Mouse (Mus musculus) brain, adult 2 months (tissue): Measurements from ENCODE around the gene Fgfr2.

Experiments used
- DNase-seq: peaks from one replicate; pipeline ENCODE4 v3.0.0; 2011; ENCODE audit warnings: low read depth, low spot score

Fgfr2 gene

DNA sequence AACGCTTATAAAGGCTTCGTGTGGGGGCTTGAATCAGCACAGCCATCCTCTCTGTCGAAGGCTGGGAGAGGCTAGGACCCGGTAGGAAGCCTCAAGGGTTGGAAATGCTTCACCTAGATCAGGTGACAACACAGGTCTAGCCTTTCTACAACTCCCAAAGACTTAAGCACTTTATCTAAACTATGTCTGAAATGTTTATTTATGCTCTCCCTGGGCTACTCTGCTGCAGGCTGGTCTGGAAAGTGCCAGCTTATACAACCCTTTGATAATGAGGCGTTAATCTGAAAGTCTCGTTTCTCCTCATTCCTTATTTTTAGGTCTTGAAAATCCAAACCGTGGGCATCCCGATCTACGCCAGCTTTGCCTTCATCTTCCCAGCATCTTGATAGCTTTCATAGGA, 2299.2 kb downstream of the Fgfr2 start:
- DNase-seq: no peak

DNA sequence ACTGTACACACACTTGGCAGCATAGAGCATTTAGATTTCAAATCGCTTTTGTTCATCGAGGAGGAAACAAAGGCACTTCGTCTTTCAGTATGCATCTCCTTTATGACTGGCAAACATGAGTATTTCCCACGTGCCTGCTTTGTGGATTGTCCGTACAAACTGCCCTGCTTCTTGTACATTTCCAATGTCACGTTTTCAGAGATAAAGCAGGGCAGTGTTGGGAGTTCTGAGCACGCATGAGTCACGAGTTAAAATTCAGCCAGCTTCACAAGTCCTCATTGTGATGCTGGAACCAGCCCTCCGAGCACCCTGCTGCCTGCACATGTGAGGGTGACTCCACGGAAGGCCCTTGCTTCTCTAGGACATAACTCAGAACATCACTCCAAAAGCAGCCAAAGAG, 2303.5 kb downstream of the Fgfr2 start:
- DNase-seq: peak; percentile 95

GRCm38 (mm10) chr7:130818813-130819212, 2304.3 kb downstream of the Fgfr2 start:
- DNase-seq: no peak

GRCm38 (mm10) chr7:130816243-130816642, 2306.9 kb downstream of the Fgfr2 start:
- no peak for DNase-seq

DNA sequence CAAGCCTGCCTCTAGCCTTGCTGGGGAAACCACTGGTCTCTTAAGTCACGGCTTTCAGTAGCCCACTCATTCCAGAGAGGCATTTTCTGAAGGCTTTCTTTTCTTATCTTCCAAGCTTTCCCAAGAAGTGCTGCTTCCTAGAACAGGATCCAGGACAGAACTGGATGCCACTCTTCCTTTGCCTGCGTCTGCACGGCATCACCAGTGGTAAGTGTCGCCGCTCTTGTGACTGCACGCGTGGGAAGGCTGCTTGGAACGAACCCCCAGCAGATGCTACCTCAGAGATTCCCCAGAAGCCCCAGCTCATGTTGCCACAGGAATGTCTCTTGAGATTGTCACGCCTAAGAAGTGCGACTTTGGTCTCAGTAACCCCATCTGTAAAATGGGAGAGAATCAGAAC, 2307.5 kb downstream of the Fgfr2 start:
- peak; percentile 75 for DNase-seq

GRCm38 (mm10) chr7:130812407-130812806, 2310.7 kb downstream of the Fgfr2 start:
- DNase-seq: no peak

GRCm38 (mm10) chr7:130810238-130810637, 2312.9 kb downstream of the Fgfr2 start:
- peak; percentile 61 for DNase-seq

- no peak for DNase-seq
Observed at GRCm38 (mm10) chr7:130808694-130809093, 2314.5 kb downstream of the Fgfr2 start.

DNA sequence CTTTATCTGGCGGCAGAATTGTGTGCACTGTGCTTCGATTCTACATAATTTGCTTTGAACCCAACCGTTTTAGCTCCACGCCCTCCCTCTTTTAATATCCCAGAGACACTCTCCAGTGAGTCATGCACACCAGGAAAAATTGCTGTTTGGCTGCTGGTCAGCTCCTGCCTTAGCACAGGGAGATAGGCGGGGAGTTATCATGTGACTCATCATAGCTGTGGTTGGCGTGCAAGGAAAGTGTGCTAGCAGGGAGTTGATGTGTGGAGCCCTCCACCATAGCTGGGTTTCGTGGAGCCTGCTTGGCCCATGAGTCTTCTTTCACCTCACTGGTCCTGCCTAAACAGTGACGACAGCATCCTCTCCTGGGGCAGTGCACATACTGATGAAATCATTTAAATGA, 2315.4 kb downstream of the Fgfr2 start:
- DNase-seq: peak; percentile 93

DNA sequence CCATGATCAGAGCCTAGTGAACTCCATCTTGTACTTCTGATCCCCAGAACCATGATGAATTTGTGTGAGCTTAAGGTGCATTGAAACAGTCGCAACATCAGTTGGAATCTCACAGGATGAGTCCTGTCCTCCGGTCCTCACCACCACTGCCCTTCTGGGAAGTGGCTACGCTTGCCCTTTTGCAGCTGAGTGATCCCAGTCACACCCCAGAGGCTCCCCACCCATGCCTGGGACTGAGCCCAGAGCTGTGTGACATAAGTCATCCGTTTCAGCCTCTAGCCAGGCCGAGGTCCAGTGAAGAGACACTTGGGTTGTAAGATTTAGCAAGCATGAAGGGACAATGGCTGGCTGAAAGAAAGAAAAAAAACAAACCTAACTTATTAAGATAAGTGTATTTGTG, 2318.2 kb downstream of the Fgfr2 start:
- DNase-seq: peak; percentile 45

DNA sequence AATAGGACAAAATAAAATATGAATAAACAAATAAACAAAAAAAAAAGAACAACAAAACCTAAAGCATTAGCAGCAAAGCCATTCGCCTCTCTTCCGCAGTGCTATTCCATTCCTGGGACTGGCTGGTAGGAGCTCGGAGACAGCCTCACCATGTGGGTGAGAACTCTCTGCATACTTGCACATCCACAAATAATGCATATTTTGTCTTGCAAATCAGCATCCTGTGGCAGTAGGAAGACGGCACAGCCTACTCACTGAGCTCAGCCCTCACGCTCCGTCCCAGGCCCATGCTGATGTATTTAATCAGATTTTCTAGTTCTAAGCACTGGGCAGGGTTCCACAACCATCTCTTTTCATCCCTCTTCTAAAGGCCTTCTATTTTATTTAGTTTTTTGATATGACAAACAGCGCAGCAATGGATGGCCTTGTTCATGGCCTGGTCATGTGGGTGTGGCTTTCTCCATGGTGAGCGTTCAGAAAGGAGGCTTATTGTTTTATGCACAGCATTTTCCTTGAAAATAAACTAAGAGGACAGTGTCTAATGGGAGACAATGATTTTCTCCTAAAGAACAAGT, 2319.8 kb downstream of the Fgfr2 start:
- DNase-seq: peak; percentile 56

DNA sequence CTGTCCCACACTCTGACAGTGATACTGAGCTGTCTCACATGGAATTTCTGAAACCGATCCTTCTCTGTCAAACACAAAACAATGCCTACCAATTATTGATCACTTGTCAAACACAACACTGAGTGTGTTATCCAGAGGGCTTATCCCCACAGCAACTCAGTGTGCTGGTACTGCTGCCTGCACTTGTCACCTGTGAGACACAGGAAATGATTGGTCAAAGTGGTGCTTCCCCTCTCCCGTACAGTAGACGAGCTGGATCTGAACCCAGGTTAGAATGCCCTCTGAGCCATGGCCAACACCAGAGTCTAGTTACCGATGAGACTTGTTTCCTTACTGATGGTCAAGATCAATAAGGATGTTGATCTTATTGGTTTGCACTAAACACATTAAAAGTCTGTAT, 2321.3 kb downstream of the Fgfr2 start:
- no peak for DNase-seq

DNA sequence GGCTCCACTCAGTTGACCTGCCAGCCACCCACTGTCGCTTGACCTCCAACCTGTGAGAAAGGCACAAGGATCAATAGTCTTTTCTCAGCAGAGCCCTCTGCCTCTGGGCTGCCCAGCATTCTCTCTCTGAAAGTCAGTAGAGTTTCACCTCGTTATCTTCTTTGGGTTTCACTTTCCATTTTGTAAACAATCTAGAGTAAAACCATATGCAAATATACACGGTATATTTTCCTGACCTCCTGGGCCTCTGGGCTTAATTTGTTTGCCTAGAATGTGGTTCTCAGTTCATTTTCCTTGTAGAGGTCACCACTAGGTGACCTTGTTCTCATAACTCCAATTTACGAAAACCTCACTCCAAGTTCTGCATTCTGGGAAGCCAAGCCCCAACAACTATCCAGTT, 2322.5 kb downstream of the Fgfr2 start:
- DNase-seq: no peak

DNA sequence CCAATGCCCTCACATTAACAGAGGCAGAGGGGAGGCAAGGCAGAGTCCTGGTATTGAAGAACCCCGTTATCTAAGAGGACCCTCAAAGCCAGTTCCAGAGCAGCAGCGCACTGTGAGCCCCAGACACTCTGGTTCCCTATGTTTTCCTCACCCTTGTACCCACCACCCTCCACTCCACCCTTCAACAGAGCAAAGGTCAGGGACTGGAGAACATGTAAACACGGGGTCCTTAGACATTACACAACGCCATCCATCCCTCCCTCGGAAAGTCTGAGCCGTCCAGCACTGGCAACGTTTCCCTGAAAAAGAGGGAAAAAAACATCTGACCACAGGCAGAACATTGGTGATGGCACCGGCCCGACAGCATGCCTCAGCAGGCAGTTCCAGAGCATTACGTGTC, 2323.7 kb downstream of the Fgfr2 start:
- DNase-seq: no peak

GRCm38 (mm10) chr7:130797524-130797923, 2325.6 kb downstream of the Fgfr2 start:
- DNase-seq: no peak

DNA sequence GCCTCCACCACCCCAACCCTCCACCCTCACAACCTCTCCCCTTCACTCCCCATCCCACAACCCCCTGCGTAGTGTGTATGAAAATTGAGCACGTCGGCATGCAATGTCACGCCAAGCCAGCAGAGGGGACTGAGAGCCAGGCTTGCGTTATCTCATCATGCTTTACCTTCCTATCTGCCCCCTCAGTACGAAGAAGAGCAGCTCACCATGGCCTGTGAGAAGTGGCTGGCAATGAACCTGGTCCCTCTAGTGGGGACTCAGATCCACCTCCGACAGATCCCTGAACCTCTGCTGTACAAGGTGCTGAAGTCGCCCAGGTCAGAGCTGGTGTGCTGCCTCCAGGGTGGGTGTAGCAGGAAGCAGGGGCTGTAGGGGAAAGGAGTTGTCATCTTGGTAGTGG, 2326.4 kb downstream of the Fgfr2 start:
- DNase-seq: peak; percentile 18

DNA sequence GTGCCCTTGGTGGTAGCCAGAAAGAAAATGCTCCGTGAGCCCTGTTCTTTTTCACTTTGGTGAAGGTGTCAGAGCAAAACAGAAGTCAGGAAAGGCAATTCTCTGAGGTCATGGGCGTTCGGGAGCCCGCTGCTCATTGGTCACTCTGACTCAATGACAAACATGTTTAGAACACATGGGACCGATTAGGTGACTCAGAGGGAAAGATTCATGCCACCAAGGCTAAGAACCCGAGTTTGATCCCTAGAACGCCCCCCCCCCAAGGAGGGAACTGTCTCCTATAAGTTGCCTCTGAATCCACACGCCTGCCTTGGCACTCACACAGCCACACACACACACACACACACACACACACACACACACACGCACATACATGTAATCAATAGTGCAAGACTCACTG, 2329.5 kb downstream of the Fgfr2 start:
- DNase-seq: no peak

DNA sequence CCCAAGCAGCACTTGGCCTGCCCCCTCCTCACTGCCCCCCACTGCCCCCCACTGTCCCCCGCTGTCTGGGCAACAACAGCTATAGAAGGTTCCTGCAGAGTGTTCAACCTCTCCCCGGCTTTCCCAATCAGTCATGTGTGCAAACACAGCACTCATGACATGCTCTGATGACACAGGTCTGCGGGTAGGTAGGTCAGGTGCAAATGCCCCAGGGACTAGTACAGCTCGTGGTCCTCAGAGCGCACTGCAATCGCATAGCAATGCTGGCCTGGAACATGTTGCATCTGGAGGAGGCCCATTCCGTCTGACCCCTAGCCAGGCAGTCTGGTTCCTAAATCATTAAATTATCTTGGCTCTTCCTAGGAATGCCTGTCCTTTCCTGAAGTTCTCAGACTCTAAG, 2333.7 kb downstream of the Fgfr2 start:
- no peak for DNase-seq

DNA sequence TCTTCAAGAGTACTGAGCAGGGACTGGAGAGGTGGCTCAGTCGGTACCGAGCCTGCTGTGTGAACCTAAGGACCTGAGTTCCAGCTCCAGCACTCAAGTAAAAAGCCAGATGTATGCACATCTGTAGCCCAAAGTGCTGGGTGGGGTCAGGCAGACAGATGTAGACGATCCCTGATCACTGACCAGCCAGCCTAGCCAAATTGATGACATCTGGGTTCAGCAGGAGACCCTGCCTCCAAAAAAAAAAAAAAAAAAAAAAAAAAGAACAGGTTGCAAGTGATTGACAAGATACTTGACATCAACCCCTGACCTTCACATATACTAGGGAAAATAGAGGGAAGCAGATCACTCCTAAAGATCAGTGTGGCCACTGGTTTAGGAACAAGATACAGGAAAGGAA, 2334.2 kb downstream of the Fgfr2 start:
- no peak for DNase-seq

- no peak for DNase-seq
Observed at GRCm38 (mm10) chr7:130787537-130787936, 2335.6 kb downstream of the Fgfr2 start.

GRCm38 (mm10) chr7:130786708-130787107, 2336.4 kb downstream of the Fgfr2 start:
- no peak for DNase-seq

DNA sequence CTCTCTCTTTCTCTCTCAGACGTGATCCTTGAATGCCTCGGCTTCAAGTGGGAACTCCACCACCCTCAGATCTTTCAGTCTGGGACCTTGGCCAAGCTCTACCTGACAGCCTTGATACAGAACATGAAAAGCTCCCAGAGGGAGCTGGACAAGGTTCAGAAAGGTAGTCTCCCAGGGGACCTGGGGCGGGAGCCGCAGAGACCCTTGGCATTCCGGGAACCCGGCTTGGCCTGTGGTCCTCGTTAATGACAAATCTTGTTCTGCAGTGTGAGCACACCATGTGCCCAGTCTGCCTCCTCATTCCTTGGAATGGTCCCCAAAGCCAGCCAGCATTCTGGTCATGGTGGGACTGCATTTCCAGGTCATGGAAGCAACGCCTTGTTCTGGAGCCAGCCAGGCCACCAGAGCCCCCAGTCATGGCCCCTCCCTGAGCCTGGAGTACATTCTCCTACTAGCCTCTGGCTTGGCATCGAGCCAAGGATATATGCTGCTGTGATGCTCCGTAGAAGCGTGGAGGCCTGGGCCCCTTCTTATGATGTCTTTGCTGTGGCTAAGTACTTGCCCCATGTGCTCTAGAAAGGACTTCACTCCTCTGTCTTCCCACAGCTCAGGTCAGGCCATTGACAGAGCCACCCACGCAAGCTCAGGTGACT, 2337.1 kb downstream of the Fgfr2 start:
- DNase-seq: no peak

DNA sequence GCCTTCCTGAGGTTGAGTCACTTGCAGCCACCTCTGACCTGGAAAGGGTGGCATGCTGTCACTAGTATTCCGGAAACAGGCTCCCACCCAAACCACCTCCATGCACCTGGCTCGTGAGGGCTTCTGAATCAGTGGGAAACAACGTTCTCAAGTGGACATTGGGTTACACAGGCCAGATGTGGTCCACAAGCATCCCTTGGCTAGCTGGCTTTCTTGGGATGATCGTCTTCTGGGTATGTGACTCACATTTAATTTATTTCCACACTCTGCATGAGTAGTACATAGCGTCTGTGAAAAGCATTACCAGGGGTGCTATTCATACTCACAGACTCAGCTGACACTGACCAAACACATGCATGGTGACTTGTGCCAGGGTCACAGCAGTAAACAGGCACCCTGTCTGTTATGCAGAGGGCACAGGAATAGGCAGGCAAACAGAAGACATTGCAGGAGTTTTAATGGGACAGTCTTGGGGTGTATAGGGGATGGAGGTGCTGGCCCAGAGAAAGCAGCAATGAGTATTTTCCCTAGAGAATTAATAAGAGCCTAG, 2340.6 kb downstream of the Fgfr2 start:
- no peak for DNase-seq
